Comparison of ENCODE assay signal across 18 mouse cellular contexts in genomic region chr2:73058344-73058743, GRCm38 (mm10).
DNase-seq lines count a peak whose midpoint lies in the region; ATAC-seq lines count a peak whose summit lies in the region.
"Had no signal": no experiment of that assay in that cellular context is flagged by ENCODE, and none has a peak within 500 bp of the region (broad histone marks: within the 10 kb centered on the region; RNA-seq: fewer than 3 reads in every experiment).

No protein-coding gene starts in this region.

- 81% methylated on average over 1 of the region's 1 CpGs for WGBS in liver, embryonic 15.5 days (ENCODE audit: insufficient replicate concordance)
- 75% methylated on average over 1 of the region's 1 CpGs for WGBS in liver, embryonic 12.5 days (ENCODE audit: insufficient replicate concordance)
- 76% methylated on average over 1 of the region's 1 CpGs for WGBS in intestine, embryonic 15.5 days
- 32% methylated on average over 1 of the region's 1 CpGs for WGBS in large intestine, adult 2 months
- WGBS in kidney, embryonic 16.5 days: 79% methylated on average over 1 of the region's 1 CpGs

- H3K4me1 ChIP-seq in liver, embryonic 15.5 days (replicated peaks): peaks cover 49% of the 10 kb centered on the region
- peaks cover 31% of the 10 kb centered on the region for H3K4me1 ChIP-seq in liver, embryonic 12.5 days
- H3K4me1 ChIP-seq in intestine, embryonic 15.5 days (replicated peaks): no peaks in the 10 kb centered on the region
- no peaks in the 10 kb centered on the region; the same call in 1 of the 2 replicates for H3K4me1 ChIP-seq in kidney, embryonic 16.5 days (ENCODE audit: insufficient read depth, low read length)
- H3K4me1 ChIP-seq: embryonic facial prominence, embryonic 13.5 days; forebrain, embryonic 12.5 days; hindbrain, embryonic 15.5 days had no signal

- peaks cover 6% of the 10 kb centered on the region for H3K27me3 ChIP-seq in liver, embryonic 15.5 days
- peaks cover 10% of the 10 kb centered on the region; the same call in 1 of the 2 replicates for H3K27me3 ChIP-seq in liver, embryonic 12.5 days (replicated peaks)
- no peaks in the 10 kb centered on the region for H3K27me3 ChIP-seq in intestine, embryonic 15.5 days (replicated peaks)
- H3K27me3 ChIP-seq in kidney, embryonic 16.5 days (ENCODE audit: insufficient read depth, low read length): no peaks in the 10 kb centered on the region
- H3K27me3 ChIP-seq: embryonic facial prominence, embryonic 13.5 days; forebrain, embryonic 12.5 days; heart, embryonic 13.5 days; hindbrain, embryonic 15.5 days had no signal

- no peak for ATAC-seq in liver, embryonic 15.5 days (ENCODE audit: insufficient read depth)
- no peak for ATAC-seq in liver, embryonic 12.5 days
- ATAC-seq in intestine, embryonic 15.5 days: peak; percentile 47; the same call in 1 of the 2 replicates
- ATAC-seq in kidney, embryonic 16.5 days (ENCODE audit: low FRiP score, low TSS enrichment): no peak
- ATAC-seq: forebrain, embryonic 16.5 days had no signal

- 0 out of 2 replicates have a peak overlapping the region, but pooled peaks have one; percentile 0 for H3K4me3 ChIP-seq in liver, embryonic 15.5 days (replicated peaks)
- H3K4me3 ChIP-seq in liver, embryonic 12.5 days: no peak overlapping the region
- no peak overlapping the region for H3K4me3 ChIP-seq in intestine, embryonic 15.5 days (replicated peaks)
- no peak overlapping the region for H3K4me3 ChIP-seq in kidney, embryonic 16.5 days (ENCODE audit: low read length)
- H3K4me3 ChIP-seq: embryonic facial prominence, embryonic 13.5 days; forebrain, embryonic 12.5 days; heart, embryonic 13.5 days; hindbrain, embryonic 15.5 days had no signal

- H3K4me2 ChIP-seq in liver, embryonic 15.5 days: peak overlapping the region; percentile 39
- H3K4me2 ChIP-seq in liver, embryonic 12.5 days: no peak overlapping the region
- H3K4me2 ChIP-seq in intestine, embryonic 15.5 days (replicated peaks): no peak overlapping the region
- H3K4me2 ChIP-seq in kidney, embryonic 16.5 days (replicated peaks; ENCODE audit: low read depth, low read length): no peak overlapping the region
- H3K4me2 ChIP-seq: embryonic facial prominence, embryonic 13.5 days; forebrain, embryonic 12.5 days; heart, embryonic 13.5 days; hindbrain, embryonic 15.5 days had no signal

- no peaks in the 10 kb centered on the region for H3K9me3 ChIP-seq in liver, embryonic 15.5 days (replicated peaks)
- H3K9me3 ChIP-seq in liver, embryonic 12.5 days (replicated peaks): no peaks in the 10 kb centered on the region
- no peaks in the 10 kb centered on the region for H3K9me3 ChIP-seq in intestine, embryonic 15.5 days
- H3K9me3 ChIP-seq in kidney, embryonic 16.5 days (ENCODE audit: low read length): no peaks in the 10 kb centered on the region
- H3K9me3 ChIP-seq: embryonic facial prominence, embryonic 13.5 days; forebrain, embryonic 12.5 days; heart, embryonic 13.5 days; hindbrain, embryonic 15.5 days had no signal

- no peak overlapping the region for H3K9ac ChIP-seq in liver, embryonic 15.5 days
- H3K9ac ChIP-seq in liver, embryonic 12.5 days: no peak overlapping the region
- no peak overlapping the region for H3K9ac ChIP-seq in intestine, embryonic 15.5 days
- no peak overlapping the region for H3K9ac ChIP-seq in kidney, embryonic 16.5 days (replicated peaks; ENCODE audit: low read length)
- H3K9ac ChIP-seq: embryonic facial prominence, embryonic 13.5 days; forebrain, embryonic 12.5 days; heart, embryonic 13.5 days; hindbrain, embryonic 15.5 days had no signal

- H3K36me3 ChIP-seq in liver, embryonic 15.5 days (replicated peaks): no peaks in the 10 kb centered on the region
- H3K36me3 ChIP-seq in liver, embryonic 12.5 days: no peaks in the 10 kb centered on the region
- H3K36me3 ChIP-seq in intestine, embryonic 15.5 days: no peaks in the 10 kb centered on the region
- H3K36me3 ChIP-seq in kidney, embryonic 16.5 days (ENCODE audit: insufficient read depth, low read length): no peaks in the 10 kb centered on the region
- H3K36me3 ChIP-seq: embryonic facial prominence, embryonic 13.5 days; forebrain, embryonic 12.5 days; heart, embryonic 13.5 days; hindbrain, embryonic 15.5 days had no signal

- H3K27ac ChIP-seq in liver, embryonic 15.5 days (replicated peaks): 0 out of 2 replicates have a peak overlapping the region, but pooled peaks have one; percentile 21
- H3K27ac ChIP-seq in liver, embryonic 12.5 days: no peak overlapping the region
- no peak overlapping the region for H3K27ac ChIP-seq in intestine, embryonic 15.5 days
- H3K27ac ChIP-seq in kidney, embryonic 16.5 days (ENCODE audit: low read length): no peak overlapping the region
- H3K27ac ChIP-seq: embryonic facial prominence, embryonic 13.5 days; forebrain, embryonic 12.5 days; heart, embryonic 13.5 days; hindbrain, embryonic 15.5 days had no signal

- DNase-seq in large intestine, adult 2 months (ENCODE audit: low read depth, low spot score): peak; percentile 36
- DNase-seq in frontal cortex, postnatal 25 days (ENCODE audit: low spot score in 2 of 2): no peak
- no peak for DNase-seq in adipocyte (ENCODE audit: low spot score)
- DNase-seq: adrenal gland, postnatal 14 days; cerebellum, adult 18-20 months; cerebellum, adult 9-11 months; cerebellum, postnatal 36 days; gastrocnemius, postnatal 14 days; heart, postnatal 36 days had no signal
